Mouse (Mus musculus): ENCODE results near the gene Paxx.

DNA sequence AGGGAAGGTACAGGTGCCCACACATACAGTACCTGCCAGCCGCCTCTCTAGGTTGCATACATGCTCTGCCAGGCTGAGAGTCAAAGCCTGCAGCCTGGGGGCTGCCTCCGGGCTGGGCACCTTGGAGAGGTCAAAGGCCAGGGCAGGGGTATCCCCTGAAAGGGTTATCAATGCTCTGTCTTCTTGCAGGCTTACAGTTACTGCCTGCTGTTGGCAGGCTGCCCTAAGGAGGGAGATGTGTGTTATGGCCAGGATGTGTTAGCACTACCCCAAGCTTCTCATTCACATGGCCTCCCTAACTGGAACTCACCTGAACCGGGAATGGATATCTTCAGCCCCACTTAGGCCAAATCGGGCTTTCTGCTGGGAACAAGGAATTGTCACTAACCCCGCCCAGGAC lies 759 bp downstream of the Paxx start:
- TF ChIP-seq POLR2A (IDR thresholded peaks at IDR 0.05; ENCODE audit: insufficient read depth, low read depth, low read length) (no peak), CTCF (IDR thresholded peaks at IDR 0.05) (no peak)

Measured in heart, adult 2 months (tissue).